Mouse (Mus musculus) layer of hippocampus, adult 8-10 months (tissue): ENCODE measurements around the gene Lrig1. TPM values are rescaled to one million over a fixed set of nuclear protein-coding genes. Genes with fewer than 3 reads are reported as not detected.

Experiments
- DNase-seq, 2 experiments: peaks; one replicate each; pipeline ENCODE4 v3.0.0; 2022; ENCODE audit warnings: low spot score in 2 of 2
- total RNA-seq, 4 experiments: library from RNA; stranded (reverse); gene quantifications; 2 replicates each; pipeline ENCODE4 v1.2.4; 2022

Lrig1 gene
- total RNA-seq, 4 experiments from 2014 or later = 25.4 to 44.9 (median 33.5) TPM

- no peak for DNase-seq
These were observed 23.1 kb downstream of the Lrig1 start for GRCm38 (mm10) chr6:94676840-94677239.

GRCm38 (mm10) chr6:94676300-94676699 lies 23.7 kb downstream of the Lrig1 start:
- no peak for DNase-seq

GRCm38 (mm10) chr6:94672426-94672825 lies 27.5 kb downstream of the Lrig1 start:
- DNase-seq = no peak

GRCm38 (mm10) chr6:94669370-94669769 lies 30.6 kb downstream of the Lrig1 start:
- no peak for DNase-seq

GRCm38 (mm10) chr6:94668204-94668863 lies 31.6 kb downstream of the Lrig1 start:
- no peak for DNase-seq

GRCm38 (mm10) chr6:94667131-94667530 lies 32.8 kb downstream of the Lrig1 start:
- DNase-seq = no peak

GRCm38 (mm10) chr6:94666432-94667119 lies 33.4 kb downstream of the Lrig1 start:
- no peak for DNase-seq

- DNase-seq = no peak
These were observed 34.3 kb downstream of the Lrig1 start for GRCm38 (mm10) chr6:94665677-94666076.

- DNase-seq = no peak
These were observed 34.7 kb downstream of the Lrig1 start for GRCm38 (mm10) chr6:94665248-94665647.

GRCm38 (mm10) chr6:94664000-94664399 lies 36.0 kb downstream of the Lrig1 start:
- no peak for DNase-seq

GRCm38 (mm10) chr6:94661923-94662322 lies 38.0 kb downstream of the Lrig1 start:
- no peak for DNase-seq

GRCm38 (mm10) chr6:94661321-94661720 lies 38.6 kb downstream of the Lrig1 start:
- DNase-seq = no peak

GRCm38 (mm10) chr6:94659886-94660333 lies 40.0 kb downstream of the Lrig1 start:
- no peak for DNase-seq

GRCm38 (mm10) chr6:94658136-94658480 lies 41.9 kb downstream of the Lrig1 start:
- DNase-seq = no peak

- no peak for DNase-seq
These were observed 42.5 kb downstream of the Lrig1 start for GRCm38 (mm10) chr6:94657204-94658135.

- no peak for DNase-seq
These were observed 44.0 kb downstream of the Lrig1 start for GRCm38 (mm10) chr6:94655818-94656478.

GRCm38 (mm10) chr6:94653388-94654316 lies 46.3 kb downstream of the Lrig1 start:
- DNase-seq = no peak

- DNase-seq = no peak
These were observed 47.2 kb downstream of the Lrig1 start for GRCm38 (mm10) chr6:94652659-94653213.

GRCm38 (mm10) chr6:94651541-94651940 lies 48.4 kb downstream of the Lrig1 start:
- DNase-seq = no peak

GRCm38 (mm10) chr6:94649637-94650036 lies 50.3 kb downstream of the Lrig1 start:
- DNase-seq = no peak
